Mouse (Mus musculus): Measurements from ENCODE around the gene Sacm1l.

GRCm38 (mm10) chr9:123484830-123485229, 44.7 kb upstream of the Sacm1l start:
- TF ChIP-seq POLR2A (IDR thresholded peaks at IDR 0.05; ENCODE audit: extremely low read depth, insufficient read depth, low read length) (no peak), CTCF (IDR thresholded peaks at IDR 0.05; ENCODE audit: low read depth, low read length) (no peak)

All from liver, adult 2 months (tissue).